Comparison of ENCODE assay signal across 18 mouse cellular contexts in genomic region chr16:26989415-26990315, GRCm38 (mm10). TPM values are rescaled to one million over a fixed set of nuclear protein-coding genes. Genes with fewer than 3 reads are reported as not detected.
DNase-seq lines count a peak whose midpoint lies in the region; ATAC-seq and TF ChIP-seq lines count a peak whose summit lies in the region.
"Had no signal": no experiment of that assay in that cellular context is flagged by ENCODE, and none has a peak within 500 bp of the region (broad histone marks: within the 10 kb centered on the region; RNA-seq: fewer than 3 reads in every experiment).

No protein-coding gene starts in this region.

- H3K4me2 ChIP-seq in forebrain, embryonic 11.5 days (ENCODE audit: low read depth, low read length, severe bottlenecking), result no peak overlapping the region
- no peak overlapping the region for H3K4me2 ChIP-seq in midbrain, embryonic 15.5 days
- H3K4me2 ChIP-seq in midbrain, embryonic 11.5 days, result no peak overlapping the region
- H3K4me2 ChIP-seq in forebrain, embryonic 13.5 days, result no peak overlapping the region
- peak overlapping the region; percentile 49 for H3K4me2 ChIP-seq in hindbrain, postnatal 0 days (ENCODE audit: low read depth, low read length)
- H3K4me2 ChIP-seq: heart, embryonic 11.5 days; liver, embryonic 13.5 days; lung, embryonic 15.5 days; midbrain, embryonic 12.5 days; neural tube, embryonic 12.5 days had no signal

- no peak overlapping the region for H3K27ac ChIP-seq in forebrain, embryonic 11.5 days (ENCODE audit: low read depth, low read length)
- no peak overlapping the region for H3K27ac ChIP-seq in forebrain, embryonic 10.5 days
- H3K27ac ChIP-seq in midbrain, embryonic 15.5 days, result no peak overlapping the region
- no peak overlapping the region for H3K27ac ChIP-seq in midbrain, embryonic 11.5 days (ENCODE audit: low read depth, low read length)
- H3K27ac ChIP-seq in forebrain, embryonic 13.5 days, result no peak overlapping the region
- no peak overlapping the region for H3K27ac ChIP-seq in hindbrain, postnatal 0 days
- H3K27ac ChIP-seq: left cerebral cortex, adult 2 months; liver, embryonic 13.5 days; lung, embryonic 15.5 days; macrophage; midbrain, embryonic 12.5 days; neural tube, embryonic 12.5 days had no signal

- no peak for DNase-seq in forebrain, embryonic 11.5 days (ENCODE audit: low spot score)
- DNase-seq in forebrain, embryonic 10.5 days (ENCODE audit: extremely low spot score, low spot score), result no peak
- no peak for DNase-seq in midbrain, embryonic 11.5 days (ENCODE audit: low spot score, missing footprints)
- DNase-seq in hindbrain, postnatal 0 days (ENCODE audit: low spot score), result peak; percentile 53
- no peak for DNase-seq in adrenal gland, postnatal 4 days (ENCODE audit: low spot score in 2 of 2)
- DNase-seq: adrenal gland, postnatal 36 days; heart, postnatal 14 days; liver, embryonic 13.5 days; thymus, postnatal 25 days had no signal

- 0 out of 2 replicates have a peak, but pooled peaks have one; percentile 19 for ATAC-seq in forebrain, embryonic 11.5 days (replicated peaks; ENCODE audit: low FRiP score)
- ATAC-seq in midbrain, embryonic 15.5 days (replicated peaks), result peak; percentile 45; the same call in 1 of the 2 replicates
- ATAC-seq in midbrain, embryonic 11.5 days (ENCODE audit: low FRiP score), result no peak
- peak; percentile 89 for ATAC-seq in forebrain, embryonic 13.5 days
- peak; percentile 86 for ATAC-seq in hindbrain, postnatal 0 days

- H3K27me3 ChIP-seq in forebrain, embryonic 11.5 days (ENCODE audit: control insufficient read depth, insufficient read depth, low read length), result no peaks in the 10 kb centered on the region; the same call in 1 of the 2 replicates
- H3K27me3 ChIP-seq in forebrain, embryonic 10.5 days (ENCODE audit: poor library complexity, severe bottlenecking), result peaks cover 25% of the 10 kb centered on the region
- H3K27me3 ChIP-seq in midbrain, embryonic 15.5 days (replicated peaks), result no peaks in the 10 kb centered on the region
- H3K27me3 ChIP-seq in midbrain, embryonic 11.5 days (ENCODE audit: control insufficient read depth, insufficient read depth, low read length), result no peaks in the 10 kb centered on the region
- H3K27me3 ChIP-seq in forebrain, embryonic 13.5 days, result no peaks in the 10 kb centered on the region
- no peaks in the 10 kb centered on the region for H3K27me3 ChIP-seq in hindbrain, postnatal 0 days (ENCODE audit: insufficient read depth, low read length)
- H3K27me3 ChIP-seq: liver, embryonic 13.5 days; lung, embryonic 15.5 days; midbrain, embryonic 12.5 days; neural tube, embryonic 12.5 days had no signal

- no peak overlapping the region for H3K4me3 ChIP-seq in forebrain, embryonic 11.5 days (ENCODE audit: low read depth, low read length)
- H3K4me3 ChIP-seq in forebrain, embryonic 10.5 days, result no peak overlapping the region
- no peak overlapping the region for H3K4me3 ChIP-seq in midbrain, embryonic 15.5 days
- no peak overlapping the region for H3K4me3 ChIP-seq in midbrain, embryonic 11.5 days (ENCODE audit: low read depth, low read length)
- H3K4me3 ChIP-seq in forebrain, embryonic 13.5 days, result no peak overlapping the region
- peak overlapping the region; percentile 10 for H3K4me3 ChIP-seq in hindbrain, postnatal 0 days (ENCODE audit: low read length)
- H3K4me3 ChIP-seq: left cerebral cortex, adult 2 months; liver, embryonic 13.5 days; lung, embryonic 15.5 days; midbrain, embryonic 12.5 days; neural tube, embryonic 12.5 days had no signal

- H3K36me3 ChIP-seq in forebrain, embryonic 11.5 days (ENCODE audit: control insufficient read depth, insufficient read depth, low read length), result no peaks in the 10 kb centered on the region
- no peaks in the 10 kb centered on the region for H3K36me3 ChIP-seq in forebrain, embryonic 10.5 days (replicated peaks)
- no peaks in the 10 kb centered on the region for H3K36me3 ChIP-seq in midbrain, embryonic 15.5 days (replicated peaks)
- no peaks in the 10 kb centered on the region for H3K36me3 ChIP-seq in midbrain, embryonic 11.5 days (ENCODE audit: control insufficient read depth, insufficient read depth, low read length)
- H3K36me3 ChIP-seq in forebrain, embryonic 13.5 days (ENCODE audit: poor library complexity, severe bottlenecking), result no peaks in the 10 kb centered on the region
- H3K36me3 ChIP-seq in hindbrain, postnatal 0 days (ENCODE audit: insufficient read depth, low read length), result no peaks in the 10 kb centered on the region
- H3K36me3 ChIP-seq: liver, embryonic 13.5 days; lung, embryonic 15.5 days; midbrain, embryonic 12.5 days; neural tube, embryonic 12.5 days had no signal

- 77% methylated on average over 19 of the region's 19 CpGs for WGBS in forebrain, embryonic 11.5 days
- 82% methylated on average over 19 of the region's 19 CpGs for WGBS in forebrain, embryonic 10.5 days
- WGBS in midbrain, embryonic 15.5 days, result 68% methylated on average over 19 of the region's 19 CpGs
- WGBS in midbrain, embryonic 11.5 days, result 81% methylated on average over 19 of the region's 19 CpGs
- 64% methylated on average over 19 of the region's 19 CpGs for WGBS in forebrain, embryonic 13.5 days
- 47% methylated on average over 19 of the region's 19 CpGs for WGBS in hindbrain, postnatal 0 days

- no peaks in the 10 kb centered on the region for H3K9me3 ChIP-seq in forebrain, embryonic 11.5 days (ENCODE audit: control insufficient read depth, low read length)
- no peaks in the 10 kb centered on the region for H3K9me3 ChIP-seq in forebrain, embryonic 10.5 days
- no peaks in the 10 kb centered on the region for H3K9me3 ChIP-seq in midbrain, embryonic 15.5 days
- H3K9me3 ChIP-seq in midbrain, embryonic 11.5 days (ENCODE audit: control insufficient read depth, low read length), result no peaks in the 10 kb centered on the region
- H3K9me3 ChIP-seq in forebrain, embryonic 13.5 days (replicated peaks), result no peaks in the 10 kb centered on the region
- no peaks in the 10 kb centered on the region for H3K9me3 ChIP-seq in hindbrain, postnatal 0 days (ENCODE audit: low read length)
- H3K9me3 ChIP-seq: liver, embryonic 13.5 days; lung, embryonic 15.5 days; midbrain, embryonic 12.5 days; neural tube, embryonic 12.5 days had no signal

- H3K4me1 ChIP-seq in forebrain, embryonic 11.5 days (replicated peaks; ENCODE audit: control insufficient read depth, insufficient read depth, low read length), result no peaks in the 10 kb centered on the region
- H3K4me1 ChIP-seq in forebrain, embryonic 10.5 days, result peaks cover 6% of the 10 kb centered on the region; the same call in 1 of the 2 replicates
- no peaks in the 10 kb centered on the region for H3K4me1 ChIP-seq in midbrain, embryonic 15.5 days
- H3K4me1 ChIP-seq in midbrain, embryonic 11.5 days (ENCODE audit: control insufficient read depth, insufficient read depth, low read length), result no peaks in the 10 kb centered on the region
- no peaks in the 10 kb centered on the region for H3K4me1 ChIP-seq in forebrain, embryonic 13.5 days
- H3K4me1 ChIP-seq in hindbrain, postnatal 0 days (ENCODE audit: insufficient read depth, low read length), result 0 out of 2 replicates have a peak, but pooled peaks cover 4% of the 10 kb centered on the region
- H3K4me1 ChIP-seq: liver, embryonic 13.5 days; lung, embryonic 15.5 days; midbrain, embryonic 12.5 days; neural tube, embryonic 12.5 days had no signal

- no peak overlapping the region for H3K9ac ChIP-seq in forebrain, embryonic 11.5 days (ENCODE audit: low read length)
- H3K9ac ChIP-seq in midbrain, embryonic 15.5 days, result no peak overlapping the region
- H3K9ac ChIP-seq in midbrain, embryonic 11.5 days (ENCODE audit: low read length), result no peak overlapping the region
- no peak overlapping the region for H3K9ac ChIP-seq in forebrain, embryonic 13.5 days
- no peak overlapping the region for H3K9ac ChIP-seq in hindbrain, postnatal 0 days (replicated peaks; ENCODE audit: low read length)
- H3K9ac ChIP-seq: liver, embryonic 13.5 days; lung, embryonic 15.5 days; midbrain, embryonic 12.5 days; neural tube, embryonic 12.5 days had no signal

- no peak for TF ChIP-seq CTCF in hindbrain, postnatal 0 days (IDR thresholded peaks at IDR 0.05; ENCODE audit: low read depth)

RNA-seq across cellular contexts. Expression of gene Gmnc, which starts 1.8 kb away (rescaled TPM):
- polyA plus RNA-seq in forebrain, embryonic 11.5 days (2014; fragmentation: Nextera tagmentation; extraction: Ambion mirVana), result 1.0 and 1.6 TPM in 2 replicates
- 0.77 and 1.8 TPM in 2 replicates for polyA plus RNA-seq in forebrain, embryonic 10.5 days (2016; fragmentation: Nextera tagmentation; extraction: Ambion mirVana)
- 0.19 and 0.26 TPM in 2 replicates for polyA plus RNA-seq in midbrain, embryonic 15.5 days (2015; fragmentation: Nextera tagmentation; extraction: Ambion mirVana)
- not detected in 2 replicates for polyA plus RNA-seq in midbrain, embryonic 11.5 days (2014; fragmentation: Nextera tagmentation; extraction: Ambion mirVana)
- 0.36 and 0.92 TPM in 2 replicates for polyA plus RNA-seq in forebrain, embryonic 13.5 days (2015; fragmentation: Nextera tagmentation; extraction: Ambion mirVana)
- total RNA-seq in hindbrain, postnatal 0 days (2014; rRNA removed), result 2.0 and 2.7 TPM in 2 replicates
- polyA plus RNA-seq in hindbrain, postnatal 0 days (2015; fragmentation: Nextera tagmentation; extraction: Ambion mirVana), result 0.98 and 1.00 TPM in 2 replicates
- total RNA-seq in adrenal gland, postnatal 4 days (2021), result not detected
- total RNA-seq: adrenal gland, postnatal 36 days had no signal
- polyA plus RNA-seq: heart, embryonic 11.5 days; intestine, embryonic 14.5 days; liver, embryonic 13.5 days; macrophage; midbrain, embryonic 12.5 days; neural tube, embryonic 12.5 days had no signal
